Mouse (Mus musculus) spleen, postnatal 14 days (tissue): ENCODE data around the gene Notch2.
A peak's percentile ranks its signal among the peaks of the same experiment; 100 is the strongest.
"Not testable (repeated sequence)": the region's sequence is repeated elsewhere in the genome, so short reads cannot be mapped to it uniquely, and the experiment has no call there.

Experiments used
- DNase-seq, 2 experiments: peaks; one replicate each; pipeline ENCODE4 v3.0.0; 2021 to 2022; ENCODE audit warnings: low spot score in 2 of 2

Notch2 gene

GRCm38 (mm10) chr3:98099287-98099686 lies 86.0 kb downstream of the Notch2 start:
- DNase-seq = peak in 1 of 2 experiments; percentile 20

- no peak for DNase-seq
Measured at GRCm38 (mm10) chr3:98101541-98101940, 88.2 kb downstream of the Notch2 start.

- no peak for DNase-seq
Measured at GRCm38 (mm10) chr3:98104851-98105471, 91.6 kb downstream of the Notch2 start.

- no peak for DNase-seq
Measured at GRCm38 (mm10) chr3:98105496-98105895, 92.2 kb downstream of the Notch2 start.

GRCm38 (mm10) chr3:98106115-98106514 lies 92.8 kb downstream of the Notch2 start:
- DNase-seq = no peak

GRCm38 (mm10) chr3:98106590-98107313 lies 93.4 kb downstream of the Notch2 start:
- no peak for DNase-seq

- DNase-seq = no peak
Measured at GRCm38 (mm10) chr3:98108416-98108815, 95.1 kb downstream of the Notch2 start.

- DNase-seq = no peak
Measured at GRCm38 (mm10) chr3:98108866-98109265, 95.5 kb downstream of the Notch2 start.

GRCm38 (mm10) chr3:98110610-98111009 lies 97.3 kb downstream of the Notch2 start:
- DNase-seq = no peak

- no peak for DNase-seq
Measured at GRCm38 (mm10) chr3:98118252-98118651, 104.9 kb downstream of the Notch2 start.

GRCm38 (mm10) chr3:98119338-98119737 lies 106.0 kb downstream of the Notch2 start:
- no peak for DNase-seq

- no peak for DNase-seq
Measured at GRCm38 (mm10) chr3:98120884-98121283, 107.6 kb downstream of the Notch2 start.

- no peak for DNase-seq
Measured at GRCm38 (mm10) chr3:98127775-98128174, 114.4 kb downstream of the Notch2 start.

- no peak for DNase-seq
Measured at GRCm38 (mm10) chr3:98128716-98129115, 115.4 kb downstream of the Notch2 start.

- not testable (repeated sequence) for DNase-seq
Measured at GRCm38 (mm10) chr3:98132140-98132539, 118.8 kb downstream of the Notch2 start.

GRCm38 (mm10) chr3:98132636-98133035 lies 119.3 kb downstream of the Notch2 start:
- DNase-seq = no peak

GRCm38 (mm10) chr3:98141456-98141855 lies 128.1 kb downstream of the Notch2 start:
- no peak for DNase-seq

GRCm38 (mm10) chr3:98142862-98143261 lies 129.5 kb downstream of the Notch2 start:
- no peak for DNase-seq

- no peak for DNase-seq
Measured at GRCm38 (mm10) chr3:98145204-98145603, 131.9 kb downstream of the Notch2 start.

GRCm38 (mm10) chr3:98146471-98147410 lies 133.4 kb downstream of the Notch2 start:
- no peak for DNase-seq

- DNase-seq = no peak
Measured at GRCm38 (mm10) chr3:98147706-98148105, 134.4 kb downstream of the Notch2 start.

- no peak for DNase-seq
Measured at GRCm38 (mm10) chr3:98149881-98150280, 136.6 kb downstream of the Notch2 start.
